Mouse (Mus musculus) duodenum, adult 2 months (tissue): Measurements from ENCODE around the gene Slc35d2. TPM values are rescaled to one million over a fixed set of nuclear protein-coding genes. Genes with fewer than 3 reads are reported as not detected.

ENCODE experiments used
- polyA plus RNA-seq: library from polyadenylated mRNA; depleted of rRNA; stranded (reverse); fragments of >200 nt; gene quantifications from 2 replicates; pipeline ENCODE4 v1.2.3, GENCODE M21; 2012; ENCODE audit warnings: low replicate concordance; rRNA removed

Gene Slc35d2
- 9.4 and 26.3 TPM in 2 replicates for polyA plus RNA-seq

GRCm38 (mm10) chr13:64128858-64129615 is at the start of gene Slc35d2:
Gene Slc35d2, minus strand, starts transcription at chr13:64129368.

GRCm38 (mm10) chr13:64161548-64161915 is 32.4 kb upstream of the Slc35d2 start, which contains the start of gene Habp4:
Gene Habp4, plus strand, starts transcription at chr13:64161824.

GRCm38 (mm10) chr13:64153083-64153682 is 24.0 kb upstream of the Slc35d2 start, which contains the start of gene Zfp367:
Gene Zfp367, minus strand, starts transcription at chr13:64153202.

GRCm38 (mm10) chr13:64089130-64089529 is 40.0 kb downstream of the Slc35d2 start, which contains the start of gene Hsd17b3:
Gene Hsd17b3, minus strand, starts transcription at chr13:64089230.

Other genes starting within 250 kb of the Slc35d2 start
- gene Hsd17b3, start 40.1 kb downstream of the Slc35d2 start, polyA plus RNA-seq: not detected in 2 replicates
- gene Zfp367, start 23.8 kb upstream of the Slc35d2 start, polyA plus RNA-seq: 2.2 and 2.8 TPM in 2 replicates
- gene Habp4, start 32.5 kb upstream of the Slc35d2 start, polyA plus RNA-seq: 7.2 and 9.7 TPM in 2 replicates
- 1.1 and 1.7 TPM in 2 replicates for gene Cdc14b, start 145.9 kb upstream of the Slc35d2 start, polyA plus RNA-seq
- gene Aaed1, start 183.3 kb upstream of the Slc35d2 start, polyA plus RNA-seq: 2.0 and 3.0 TPM in 2 replicates
- 10.7 and 20.3 TPM in 2 replicates for gene Ctsl, start 241.5 kb upstream of the Slc35d2 start, polyA plus RNA-seq